Mouse (Mus musculus): ENCODE measurements around the gene Stat6. TPM values are rescaled to one million over a fixed set of nuclear protein-coding genes. Genes with fewer than 3 reads are reported as not detected.

Stat6 gene
- polyA plus RNA-seq, 1 experiment from 2014 or later, result 36.7 TPM

DNA sequence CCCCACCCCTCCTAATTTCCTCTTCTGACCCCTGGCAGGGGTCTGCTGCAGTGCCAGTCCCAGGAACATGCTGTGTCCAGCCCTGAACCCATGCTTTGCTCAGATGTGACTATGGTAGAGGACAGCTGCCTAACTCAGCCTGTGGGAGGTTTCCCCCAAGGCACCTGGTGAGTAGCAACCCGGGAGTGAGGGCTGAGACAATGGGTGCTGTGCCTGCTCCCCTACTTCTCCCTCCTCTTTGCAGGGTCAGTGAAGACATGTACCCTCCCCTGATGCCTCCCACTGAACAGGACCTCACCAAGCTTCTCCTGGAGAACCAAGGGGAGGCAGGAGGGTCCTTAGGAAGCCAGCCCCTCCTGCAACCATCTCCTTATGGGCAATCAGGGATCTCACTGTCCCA, 16.8 kb downstream of the Stat6 start:
- H3K4me3 ChIP-seq, result no peak overlapping the region
- H3K36me3 ChIP-seq, result peaks cover 66% of the 10 kb centered on the region
- H3K4me2 ChIP-seq, result no peak overlapping the region
- H3K27me3 ChIP-seq, result no peaks in the 10 kb centered on the region
- H3K4me1 ChIP-seq, result peaks cover 45% of the 10 kb centered on the region
- no peak for ATAC-seq (ENCODE audit: insufficient number of reproducible peaks, low FRiP score, low TSS enrichment, low read depth)
- no peaks in the 10 kb centered on the region for H3K9me3 ChIP-seq
- H3K27ac ChIP-seq, result no peak overlapping the region; the same call in 1 of the 2 replicates
- WGBS, result 43% methylated on average over 1 of the region's 1 CpGs
- H3K9ac ChIP-seq, result no peak overlapping the region

DNA sequence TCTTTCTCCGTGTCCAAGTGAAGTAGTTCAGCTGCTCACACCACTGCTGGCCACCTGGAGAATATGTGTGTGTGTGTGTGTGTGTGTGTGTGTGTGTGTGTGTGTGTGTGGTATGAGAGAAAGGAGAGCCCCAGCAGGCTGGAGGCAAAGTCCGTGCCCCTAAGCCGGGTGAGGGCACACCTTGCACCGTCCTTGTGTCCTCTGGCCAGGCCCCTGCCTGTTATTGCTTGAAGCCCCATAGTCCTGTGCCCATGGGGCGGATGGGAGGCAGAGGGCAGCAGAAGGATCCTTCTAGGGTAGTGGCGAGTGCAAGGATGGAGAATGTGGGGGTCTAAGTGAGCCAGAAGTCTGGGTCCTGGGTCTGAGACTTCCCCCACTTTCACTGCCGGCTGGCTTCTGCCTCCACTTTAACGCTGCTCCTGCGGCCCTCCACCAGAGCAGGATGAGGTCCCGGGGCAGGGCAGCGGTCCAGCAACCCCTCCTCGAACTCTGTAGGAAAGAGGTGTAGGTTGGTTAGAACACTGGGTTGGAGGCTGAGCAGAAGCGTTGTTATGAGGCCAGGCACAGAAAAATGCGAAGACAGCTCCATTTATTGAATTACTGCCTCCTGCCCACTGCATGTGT, 18.6 kb downstream of the Stat6 start:
- peak overlapping the region; percentile 72 for H3K4me2 ChIP-seq
- H3K27ac ChIP-seq, result peak overlapping the region; percentile 99
- peak overlapping the region; percentile 74 for H3K4me3 ChIP-seq
- H3K36me3 ChIP-seq, result peaks cover 50% of the 10 kb centered on the region
- no peaks in the 10 kb centered on the region for H3K9me3 ChIP-seq
- WGBS, result 25% methylated on average over 14 of the region's 14 CpGs
- no peaks in the 10 kb centered on the region for H3K27me3 ChIP-seq
- peaks cover 57% of the 10 kb centered on the region for H3K4me1 ChIP-seq
- ATAC-seq (ENCODE audit: insufficient number of reproducible peaks, low FRiP score, low TSS enrichment, low read depth), result no peak
- H3K9ac ChIP-seq, result 0 out of 2 replicates have a peak overlapping the region, but pooled peaks have one; percentile 5

DNA sequence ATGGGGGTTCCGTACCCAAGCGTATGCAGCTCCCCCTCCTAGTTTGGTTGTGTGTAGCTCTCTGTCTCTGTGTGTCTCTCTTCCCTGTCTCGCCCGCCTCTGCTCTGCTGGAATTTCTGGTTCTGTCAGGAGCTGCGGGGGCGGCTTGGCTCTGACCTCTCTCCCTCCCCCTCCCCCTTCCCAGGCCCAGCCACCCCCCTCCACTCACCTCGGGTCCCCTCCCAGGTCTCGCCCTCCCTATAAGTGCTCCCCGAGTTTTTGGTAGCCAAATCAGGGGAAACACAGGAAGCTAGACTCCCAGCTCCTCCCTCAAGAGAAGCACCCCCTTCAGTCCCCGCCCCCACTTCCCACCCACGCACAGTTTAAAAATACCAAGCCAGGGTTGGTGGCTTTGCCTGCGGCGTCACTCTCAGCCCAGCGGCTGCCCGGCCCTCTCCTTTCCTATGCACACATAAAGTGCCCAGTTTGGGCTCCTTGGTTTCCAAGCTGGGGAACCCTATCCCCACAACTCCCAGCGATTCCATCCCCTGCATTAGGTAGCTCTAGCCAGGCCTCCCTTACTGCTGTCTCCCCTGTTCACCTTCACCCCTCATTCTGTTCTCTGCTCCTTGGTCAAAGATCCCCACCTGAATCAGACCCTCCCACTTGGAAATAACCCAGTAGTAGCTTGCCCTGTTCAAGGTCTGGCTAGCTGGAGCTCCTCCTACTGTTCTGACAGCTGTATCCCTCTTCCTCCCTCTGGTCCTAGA, 19.3 kb downstream of the Stat6 start:
- H3K4me1 ChIP-seq, result peaks cover 60% of the 10 kb centered on the region
- H3K9ac ChIP-seq, result 0 out of 2 replicates have a peak overlapping the region, but pooled peaks have one; percentile 5
- ATAC-seq (ENCODE audit: insufficient number of reproducible peaks, low FRiP score, low TSS enrichment, low read depth), result peak; percentile 20
- H3K27ac ChIP-seq, result peak overlapping the region; percentile 99
- WGBS, result 9% methylated on average over 16 of the region's 16 CpGs
- H3K9me3 ChIP-seq, result no peaks in the 10 kb centered on the region
- H3K36me3 ChIP-seq, result peaks cover 45% of the 10 kb centered on the region
- peak overlapping the region; percentile 72 for H3K4me2 ChIP-seq
- peak overlapping the region; percentile 74 for H3K4me3 ChIP-seq
- H3K27me3 ChIP-seq, result no peaks in the 10 kb centered on the region

DNA sequence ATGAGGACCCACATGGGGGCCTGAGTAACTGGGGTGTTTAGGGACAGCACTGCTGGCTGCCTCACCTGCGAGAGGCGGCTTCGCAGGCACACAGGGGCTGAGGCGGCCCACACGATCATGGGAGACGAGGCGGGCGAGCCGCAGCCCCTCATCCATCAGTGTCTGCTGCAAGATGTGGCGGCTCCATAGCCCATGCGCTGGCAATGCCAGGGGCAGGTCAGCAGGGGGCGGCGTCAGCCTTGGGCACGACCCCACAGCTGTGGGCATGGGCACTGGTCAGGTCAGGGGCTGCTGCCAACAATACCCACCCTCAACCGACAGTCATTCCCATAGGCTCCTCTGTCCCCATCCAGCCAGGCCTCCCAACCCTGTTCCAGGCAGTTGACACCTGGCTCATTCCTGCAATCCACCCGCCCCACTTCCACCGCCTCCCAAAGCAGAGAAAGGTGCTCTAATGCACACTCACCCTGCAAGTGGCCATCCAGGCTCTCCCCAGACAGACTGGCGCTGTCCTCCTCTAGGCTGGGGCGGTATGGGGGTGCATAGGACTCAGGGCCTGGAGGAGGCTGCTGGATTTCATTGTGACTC, 20.0 kb downstream of the Stat6 start:
- no peaks in the 10 kb centered on the region for H3K9me3 ChIP-seq
- no peaks in the 10 kb centered on the region for H3K27me3 ChIP-seq
- H3K4me2 ChIP-seq, result peak overlapping the region; percentile 72
- H3K4me1 ChIP-seq, result peaks cover 66% of the 10 kb centered on the region
- ATAC-seq (ENCODE audit: insufficient number of reproducible peaks, low FRiP score, low TSS enrichment, low read depth), result no peak
- H3K27ac ChIP-seq, result peak overlapping the region; percentile 99
- WGBS, result 24% methylated on average over 19 of the region's 19 CpGs
- H3K4me3 ChIP-seq, result peak overlapping the region; percentile 74
- H3K36me3 ChIP-seq, result peaks cover 45% of the 10 kb centered on the region
- H3K9ac ChIP-seq, result peak overlapping the region; percentile 17; the same call in 1 of the 2 replicates

DNA sequence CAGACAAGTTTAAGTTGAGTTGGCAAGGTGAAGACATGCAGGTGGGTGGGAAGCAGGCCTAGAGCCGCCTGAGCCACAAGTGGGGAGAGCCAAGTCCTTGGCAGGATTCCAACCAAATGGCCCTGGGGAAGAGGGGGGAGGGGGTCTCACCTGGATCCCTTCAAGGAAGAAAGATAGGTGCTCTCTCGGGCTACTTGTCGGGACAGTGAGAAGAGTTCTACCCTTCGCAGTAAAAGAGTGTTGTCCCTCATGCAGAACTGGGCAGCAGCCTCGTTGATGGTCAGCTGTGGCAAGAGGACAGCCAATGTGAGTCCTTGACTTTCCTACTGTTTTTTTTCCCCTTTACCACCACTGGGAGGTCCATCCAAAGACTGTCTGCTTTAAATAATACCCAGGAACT, 20.8 kb downstream of the Stat6 start:
- 12% methylated on average over 5 of the region's 5 CpGs for WGBS
- Histone ChIP-seq H3K36me3 (peaks cover 45% of the 10 kb centered on the region), H3K4me2 (peak overlapping the region; percentile 72), H3K4me1 (peaks cover 71% of the 10 kb centered on the region), H3K4me3 (peak overlapping the region; percentile 74), H3K9ac (no peak overlapping the region), H3K9me3 (no peaks in the 10 kb centered on the region), H3K27me3 (no peaks in the 10 kb centered on the region), H3K27ac (peak overlapping the region; percentile 99)
- ATAC-seq (ENCODE audit: insufficient number of reproducible peaks, low FRiP score, low TSS enrichment, low read depth), result no peak

DNA sequence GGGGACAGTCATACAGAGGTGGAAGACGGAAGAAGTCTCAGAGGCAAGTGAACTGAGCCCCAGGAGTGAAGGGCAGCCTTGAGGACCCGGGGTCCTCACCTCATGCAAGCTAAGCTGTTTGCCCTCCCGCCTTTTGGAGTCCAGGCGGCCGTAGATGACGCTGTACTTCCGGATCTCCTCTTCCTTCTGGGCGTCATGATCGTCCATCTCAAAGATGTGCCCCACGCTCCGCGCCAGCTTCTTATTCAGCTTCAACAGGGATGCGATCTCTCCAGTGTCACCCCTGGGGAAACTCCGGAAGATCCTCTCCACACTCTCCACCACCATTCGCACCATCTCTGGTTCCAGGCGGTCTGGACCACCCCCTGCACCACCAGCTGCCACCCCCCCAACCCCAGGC, 21.4 kb downstream of the Stat6 start:
- ATAC-seq (ENCODE audit: insufficient number of reproducible peaks, low FRiP score, low TSS enrichment, low read depth), result no peak
- Histone ChIP-seq H3K4me1 (peaks cover 77% of the 10 kb centered on the region), H3K4me2 (peak overlapping the region; percentile 72), H3K9ac (no peak overlapping the region), H3K4me3 (peak overlapping the region; percentile 74), H3K36me3 (peaks cover 45% of the 10 kb centered on the region), H3K9me3 (no peaks in the 10 kb centered on the region), H3K27ac (peak overlapping the region; percentile 99), H3K27me3 (no peaks in the 10 kb centered on the region)
- WGBS, result 38% methylated on average over 16 of the region's 16 CpGs

DNA sequence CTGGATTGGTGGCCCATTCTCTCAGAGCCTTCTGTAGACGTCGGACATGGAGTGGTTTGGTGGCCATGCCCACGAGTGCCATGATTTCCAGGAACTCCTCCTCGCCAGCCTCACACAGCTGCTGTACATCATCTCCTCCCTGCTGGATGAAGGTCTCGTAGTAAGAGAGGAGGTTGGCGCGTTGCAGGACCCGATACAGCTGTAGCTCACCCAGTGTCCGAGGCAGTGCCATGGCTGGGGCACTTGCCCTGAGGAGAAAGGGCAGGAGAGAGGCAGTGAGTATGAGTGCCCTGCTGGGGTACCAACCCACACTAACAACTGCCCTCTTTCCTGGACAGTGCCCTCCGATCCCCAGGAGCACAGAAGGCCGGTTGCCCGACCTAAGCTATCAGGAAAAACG, 22.1 kb downstream of the Stat6 start:
- H3K9me3 ChIP-seq, result no peaks in the 10 kb centered on the region
- H3K4me2 ChIP-seq, result peak overlapping the region; percentile 72
- peak overlapping the region; percentile 74 for H3K4me3 ChIP-seq
- H3K27ac ChIP-seq, result peak overlapping the region; percentile 99
- no peak for ATAC-seq (ENCODE audit: insufficient number of reproducible peaks, low FRiP score, low TSS enrichment, low read depth)
- H3K27me3 ChIP-seq, result no peaks in the 10 kb centered on the region
- WGBS, result 27% methylated on average over 13 of the region's 13 CpGs
- H3K9ac ChIP-seq, result 0 out of 2 replicates have a peak overlapping the region, but pooled peaks have one; percentile 11
- peaks cover 40% of the 10 kb centered on the region for H3K36me3 ChIP-seq
- H3K4me1 ChIP-seq, result peaks cover 77% of the 10 kb centered on the region

DNA sequence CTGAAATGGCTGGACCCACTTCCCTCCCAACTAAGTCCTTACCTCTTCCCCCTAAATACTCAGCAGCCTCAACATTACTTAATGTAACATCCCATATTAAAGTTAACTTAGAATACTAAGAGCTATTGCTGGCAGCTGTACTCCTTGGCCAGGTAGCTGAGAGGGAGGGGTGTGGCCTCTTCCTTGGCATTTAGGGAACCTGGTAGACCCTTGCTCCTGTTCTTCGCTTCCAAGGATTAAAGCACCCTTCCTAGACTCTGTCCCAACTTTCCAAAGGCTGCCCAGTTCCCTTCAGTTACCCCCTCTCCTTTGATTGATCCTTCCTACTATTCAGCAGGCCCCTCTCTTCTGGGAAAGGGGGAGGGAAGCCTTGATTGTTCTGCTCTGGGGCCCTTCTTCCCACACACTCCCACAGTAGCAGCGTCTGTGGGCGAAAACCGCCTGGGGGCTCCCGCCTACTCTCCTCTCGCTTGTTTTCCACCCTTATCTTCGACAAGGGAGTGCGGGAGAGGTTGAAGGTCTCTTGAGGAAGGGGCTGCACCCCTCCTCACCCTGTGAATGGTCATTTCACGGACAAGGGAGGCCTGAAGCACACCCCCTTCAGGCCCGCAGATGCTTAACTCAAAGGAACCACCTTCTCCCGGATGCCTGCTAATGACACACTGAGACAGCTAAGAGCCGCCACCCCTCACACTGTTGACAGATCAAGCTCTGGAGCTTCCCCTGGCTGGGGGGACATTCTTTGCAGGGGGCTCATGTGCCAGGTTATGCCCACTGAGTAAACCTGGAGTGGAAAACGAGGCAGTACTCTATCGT, 22.8 kb downstream of the Stat6 start:
- peak overlapping the region; percentile 79 for H3K9ac ChIP-seq
- H3K9me3 ChIP-seq, result no peaks in the 10 kb centered on the region
- H3K4me2 ChIP-seq, result peak overlapping the region; percentile 72
- peak overlapping the region; percentile 99 for H3K27ac ChIP-seq
- peaks cover 33% of the 10 kb centered on the region for H3K36me3 ChIP-seq
- no peak for ATAC-seq (ENCODE audit: insufficient number of reproducible peaks, low FRiP score, low TSS enrichment, low read depth)
- H3K27me3 ChIP-seq, result no peaks in the 10 kb centered on the region
- H3K4me1 ChIP-seq, result peaks cover 81% of the 10 kb centered on the region
- H3K4me3 ChIP-seq, result peak overlapping the region; percentile 74
- WGBS, result 3% methylated on average over 14 of the region's 14 CpGs

DNA sequence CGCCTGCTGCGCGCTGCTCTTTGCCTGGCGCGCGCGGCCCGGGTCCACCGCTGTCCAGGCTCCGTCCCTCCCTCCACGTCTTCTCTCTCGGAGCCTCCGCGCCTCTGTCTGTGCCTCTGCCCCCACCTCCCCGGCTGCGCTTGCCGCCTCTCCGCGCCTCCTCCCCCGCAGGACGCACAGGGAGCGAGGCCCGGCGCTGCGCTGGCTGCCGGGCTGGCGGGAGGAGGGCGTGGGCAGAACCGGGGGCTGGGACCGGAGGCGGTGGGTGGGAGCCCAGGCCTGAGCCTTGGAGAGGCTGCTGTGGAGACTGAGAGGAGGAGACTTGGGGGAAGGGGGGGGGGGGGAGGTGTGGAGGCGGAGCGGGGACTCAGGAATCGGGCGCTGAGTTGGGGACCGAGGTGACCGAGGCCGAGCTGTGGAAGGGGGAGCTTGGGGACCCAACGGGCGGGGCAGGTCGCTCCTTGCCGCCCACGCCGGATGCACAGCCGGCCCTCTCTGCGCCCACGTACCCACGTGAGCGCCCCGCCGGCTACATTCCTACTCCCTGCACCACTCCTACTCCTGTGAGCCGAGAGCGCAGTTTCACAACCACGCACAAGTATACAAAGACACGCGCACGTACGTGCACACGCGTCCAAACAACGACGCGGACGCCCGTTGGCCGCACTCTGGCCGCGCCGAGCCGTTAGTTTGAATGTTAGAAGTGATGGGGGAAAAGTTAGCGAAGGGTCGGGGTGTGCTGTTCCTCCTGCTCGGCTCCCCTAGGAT, 23.9 kb downstream of the Stat6 start, which contains the start of gene Nemp1:
Nemp1 (plus strand) TSS at position 401 of the 768 bp plus-strand sequence.
- H3K4me3 ChIP-seq, result peak within 1 kb of the TSS; percentile 74

DNA sequence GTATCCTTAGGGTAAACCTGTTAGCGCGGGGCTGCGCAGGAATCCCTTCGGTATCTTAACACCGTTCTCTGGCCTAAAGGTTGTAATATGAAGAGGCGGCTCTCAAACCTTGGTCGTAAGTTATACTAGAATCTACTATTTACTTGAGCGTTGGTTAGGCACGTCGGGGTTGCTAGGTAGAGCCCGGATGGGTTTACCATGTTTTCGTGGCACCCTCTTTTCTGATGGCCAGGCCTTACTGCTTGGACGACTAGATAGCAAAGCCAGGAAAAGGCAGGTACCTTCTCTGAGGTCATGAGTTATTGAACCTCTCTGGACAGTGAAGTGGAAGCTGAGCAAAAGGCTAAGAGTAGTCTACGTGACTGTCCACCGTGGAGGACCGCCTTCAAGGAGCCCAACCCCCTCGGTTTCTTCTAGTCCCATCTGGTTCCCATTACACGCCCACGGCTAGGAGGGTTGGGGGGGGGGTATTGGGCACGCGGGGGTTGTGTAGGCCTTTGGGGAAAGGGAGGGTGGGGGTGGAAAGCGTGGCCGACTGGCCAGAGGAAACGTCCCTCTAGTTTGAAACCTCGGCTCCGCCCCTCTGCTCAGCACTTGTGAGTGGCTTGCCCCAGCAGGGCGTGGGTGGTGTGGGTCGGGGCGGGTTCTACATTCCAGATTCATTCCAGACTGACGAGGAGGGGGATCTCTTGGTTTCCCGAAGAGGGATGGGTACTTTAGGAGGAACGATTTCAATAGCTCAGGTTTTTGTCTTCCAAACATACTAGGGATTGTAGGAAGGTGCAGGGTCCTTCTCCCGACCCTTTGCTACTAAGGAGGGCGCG, 24.7 kb downstream of the Stat6 start:
- Histone ChIP-seq H3K36me3 (peaks cover 22% of the 10 kb centered on the region), H3K4me3 (peak overlapping the region; percentile 74), H3K9me3 (no peaks in the 10 kb centered on the region), H3K27ac (peak overlapping the region; percentile 99), H3K4me2 (peak overlapping the region; percentile 72), H3K9ac (peak overlapping the region; percentile 79), H3K27me3 (no peaks in the 10 kb centered on the region), H3K4me1 (peaks cover 63% of the 10 kb centered on the region)
- peak; percentile 83 for ATAC-seq (ENCODE audit: insufficient number of reproducible peaks, low FRiP score, low TSS enrichment, low read depth)
- under 1% methylated on average over 35 of the region's 35 CpGs for WGBS

More for the DNA sequence above, 23.9 kb downstream of the Stat6 start, which contains the start of gene Nemp1:
- Histone ChIP-seq H3K9ac (peak within 1 kb of the TSS; percentile 79), H3K4me2 (peak within 1 kb of the TSS; percentile 72), H3K27me3 (no peaks in the 10 kb centered on the region), H3K4me1 (peaks cover 71% of the 10 kb centered on the region), H3K36me3 (peaks cover 22% of the 10 kb centered on the region), H3K9me3 (no peaks in the 10 kb centered on the region), H3K27ac (peak within 1 kb of the TSS; percentile 99)
- WGBS, result under 1% methylated on average over 51 of the region's 73 CpGs
- peak; percentile 73 for ATAC-seq (ENCODE audit: insufficient number of reproducible peaks, low FRiP score, low TSS enrichment, low read depth)

Measured in limb, embryonic 15.5 days (tissue).